Mouse (Mus musculus): ENCODE data around the gene Rph3al. TPM values are rescaled to one million over a fixed set of nuclear protein-coding genes. Genes with fewer than 3 reads are reported as not detected.

Rph3al gene
- polyA plus RNA-seq, 1 experiment from 2014 or later: 1.5 TPM

DNA sequence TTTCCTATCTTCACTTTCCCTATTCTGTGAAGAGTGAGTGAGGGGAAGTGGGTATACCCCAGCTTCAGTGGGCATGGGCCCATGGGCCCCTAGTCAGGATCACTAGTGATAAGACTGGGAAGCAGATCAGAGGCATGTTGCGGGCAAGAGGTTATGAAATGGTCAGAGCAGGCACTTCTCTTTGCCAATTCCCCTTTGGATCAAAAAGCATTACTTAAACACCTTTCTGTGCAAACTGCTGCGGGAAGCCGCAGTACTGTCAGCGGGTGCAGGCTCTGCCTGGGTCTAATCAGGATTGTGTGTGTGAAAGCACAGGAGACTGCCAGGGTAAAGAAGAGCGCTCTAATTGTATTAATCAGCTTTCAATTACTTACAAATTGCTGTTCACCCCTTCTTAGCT, 67.8 kb downstream of the Rph3al start:
- no peak overlapping the region for H3K9ac ChIP-seq (replicated peaks)
- peak overlapping the region; percentile 68 for H3K27ac ChIP-seq (replicated peaks)
- no peaks in the 10 kb centered on the region for H3K9me3 ChIP-seq
- no peak overlapping the region for H3K4me2 ChIP-seq (replicated peaks)
- peak; percentile 26 for ATAC-seq (replicated peaks)
- H3K27me3 ChIP-seq: no peaks in the 10 kb centered on the region
- H3K36me3 ChIP-seq: no peaks in the 10 kb centered on the region
- H3K4me3 ChIP-seq: no peak overlapping the region
- H3K4me1 ChIP-seq: peaks cover 45% of the 10 kb centered on the region
- WGBS: 21% methylated on average over 5 of the region's 5 CpGs

DNA sequence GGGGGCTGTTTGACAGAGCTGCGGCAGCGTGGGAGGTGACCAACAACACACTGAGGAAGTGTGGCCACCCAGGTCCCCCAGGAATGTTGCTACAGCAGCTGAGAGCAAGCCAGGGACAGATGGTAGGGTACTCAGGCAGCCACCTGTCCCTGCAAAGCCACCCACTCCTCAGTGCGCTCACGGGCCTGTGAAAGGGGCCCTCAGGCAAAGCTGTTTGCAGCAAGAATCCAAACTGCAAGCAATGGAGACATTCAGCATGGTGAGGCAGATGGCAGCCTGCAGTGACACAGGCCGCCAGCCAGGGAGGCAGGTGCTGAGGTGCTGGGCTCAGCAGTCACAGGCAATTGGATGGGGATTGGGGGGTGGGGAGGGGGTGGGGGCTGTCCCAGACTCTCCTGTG, 68.3 kb downstream of the Rph3al start:
- Histone ChIP-seq H3K4me2 (replicated peaks) (no peak overlapping the region), H3K4me1 (peaks cover 50% of the 10 kb centered on the region), H3K27ac (replicated peaks) (peak overlapping the region; percentile 68), H3K27me3 (no peaks in the 10 kb centered on the region), H3K4me3 (no peak overlapping the region), H3K36me3 (no peaks in the 10 kb centered on the region), H3K9ac (replicated peaks) (no peak overlapping the region), H3K9me3 (no peaks in the 10 kb centered on the region)
- 29% methylated on average over 5 of the region's 5 CpGs for WGBS
- peak; percentile 87 for ATAC-seq (replicated peaks)

GRCm38 (mm10) chr11:75866861-75867260, 71.4 kb downstream of the Rph3al start:
- Histone ChIP-seq H3K4me3 (no peak overlapping the region), H3K27me3 (no peaks in the 10 kb centered on the region), H3K9ac (replicated peaks) (no peak overlapping the region), H3K27ac (replicated peaks) (no peak overlapping the region), H3K36me3 (no peaks in the 10 kb centered on the region), H3K4me1 (peaks cover 64% of the 10 kb centered on the region), H3K4me2 (replicated peaks) (no peak overlapping the region), H3K9me3 (no peaks in the 10 kb centered on the region)
- ATAC-seq (replicated peaks): no peak
- WGBS: 70% methylated on average over 4 of the region's 4 CpGs

- ATAC-seq (replicated peaks): no peak
- no peaks in the 10 kb centered on the region for H3K27me3 ChIP-seq
- no peak overlapping the region for H3K4me3 ChIP-seq
- H3K36me3 ChIP-seq: no peaks in the 10 kb centered on the region
- peaks cover 63% of the 10 kb centered on the region for H3K4me1 ChIP-seq
- H3K9ac ChIP-seq (replicated peaks): no peak overlapping the region
- no peak overlapping the region for H3K4me2 ChIP-seq (replicated peaks)
- peak overlapping the region; percentile 36 for H3K27ac ChIP-seq (replicated peaks)
- no peaks in the 10 kb centered on the region for H3K9me3 ChIP-seq
- 17% methylated on average over 9 of the region's 9 CpGs for WGBS
Observed at GRCm38 (mm10) chr11:75865859-75866258, 72.4 kb downstream of the Rph3al start.

- no peak overlapping the region for H3K9ac ChIP-seq (replicated peaks)
- H3K4me1 ChIP-seq: peaks cover 57% of the 10 kb centered on the region
- no peak overlapping the region for H3K4me3 ChIP-seq
- no peaks in the 10 kb centered on the region for H3K27me3 ChIP-seq
- peak overlapping the region; percentile 36 for H3K27ac ChIP-seq (replicated peaks)
- H3K9me3 ChIP-seq: no peaks in the 10 kb centered on the region
- no peak overlapping the region for H3K4me2 ChIP-seq (replicated peaks)
- 26% methylated on average over 7 of the region's 7 CpGs for WGBS
- no peak for ATAC-seq (replicated peaks)
- no peaks in the 10 kb centered on the region for H3K36me3 ChIP-seq
Observed at GRCm38 (mm10) chr11:75865253-75865619, 73.0 kb downstream of the Rph3al start.

- H3K9ac ChIP-seq (replicated peaks): no peak overlapping the region
- H3K9me3 ChIP-seq: no peaks in the 10 kb centered on the region
- H3K4me2 ChIP-seq (replicated peaks): no peak overlapping the region
- peaks cover 52% of the 10 kb centered on the region for H3K4me1 ChIP-seq
- no peaks in the 10 kb centered on the region for H3K36me3 ChIP-seq
- peak overlapping the region; percentile 36 for H3K27ac ChIP-seq (replicated peaks)
- WGBS: 41% methylated on average over 4 of the region's 4 CpGs
- no peaks in the 10 kb centered on the region for H3K27me3 ChIP-seq
- H3K4me3 ChIP-seq: no peak overlapping the region
- ATAC-seq (replicated peaks): no peak
Observed at GRCm38 (mm10) chr11:75864529-75865252, 73.5 kb downstream of the Rph3al start.

DNA sequence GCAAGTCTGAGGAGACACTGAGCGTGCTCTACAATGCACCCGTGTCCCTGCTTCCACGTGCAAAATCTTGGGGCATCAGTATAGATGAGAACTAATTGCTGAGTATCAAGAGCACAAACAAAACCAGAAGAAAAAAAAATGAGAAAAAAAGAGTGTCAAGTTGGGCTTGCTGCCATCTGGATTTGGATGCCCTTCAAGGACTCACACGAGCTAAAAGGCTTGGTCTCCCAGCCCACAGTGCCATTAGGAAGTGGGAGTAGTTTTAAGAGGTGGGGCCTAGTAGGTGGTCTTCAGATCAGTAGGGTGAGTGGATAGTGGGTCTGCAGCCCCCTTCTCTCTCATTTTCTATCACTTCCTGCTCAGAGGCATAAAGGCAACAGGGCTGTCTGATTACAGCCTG, 75.8 kb downstream of the Rph3al start:
- H3K9ac ChIP-seq (replicated peaks): no peak overlapping the region
- H3K4me3 ChIP-seq: no peak overlapping the region
- no peak overlapping the region for H3K27ac ChIP-seq (replicated peaks)
- no peaks in the 10 kb centered on the region for H3K27me3 ChIP-seq
- H3K36me3 ChIP-seq: no peaks in the 10 kb centered on the region
- peaks cover 56% of the 10 kb centered on the region for H3K4me1 ChIP-seq
- no peak for ATAC-seq (replicated peaks)
- WGBS: 48% methylated on average over 4 of the region's 4 CpGs
- no peak overlapping the region for H3K4me2 ChIP-seq (replicated peaks)
- H3K9me3 ChIP-seq: no peaks in the 10 kb centered on the region

- no peaks in the 10 kb centered on the region for H3K9me3 ChIP-seq
- no peak for ATAC-seq (replicated peaks)
- H3K4me2 ChIP-seq (replicated peaks): no peak overlapping the region
- no peak overlapping the region for H3K9ac ChIP-seq (replicated peaks)
- H3K4me1 ChIP-seq: peaks cover 50% of the 10 kb centered on the region
- H3K27me3 ChIP-seq: no peaks in the 10 kb centered on the region
- 58% methylated on average over 4 of the region's 4 CpGs for WGBS
- no peaks in the 10 kb centered on the region for H3K36me3 ChIP-seq
- no peak overlapping the region for H3K4me3 ChIP-seq
- no peak overlapping the region for H3K27ac ChIP-seq (replicated peaks)
Observed at GRCm38 (mm10) chr11:75861653-75862052, 76.6 kb downstream of the Rph3al start.

- H3K27ac ChIP-seq (replicated peaks): no peak overlapping the region
Observed at GRCm38 (mm10) chr11:75861213-75861612, 77.0 kb downstream of the Rph3al start.

DNA sequence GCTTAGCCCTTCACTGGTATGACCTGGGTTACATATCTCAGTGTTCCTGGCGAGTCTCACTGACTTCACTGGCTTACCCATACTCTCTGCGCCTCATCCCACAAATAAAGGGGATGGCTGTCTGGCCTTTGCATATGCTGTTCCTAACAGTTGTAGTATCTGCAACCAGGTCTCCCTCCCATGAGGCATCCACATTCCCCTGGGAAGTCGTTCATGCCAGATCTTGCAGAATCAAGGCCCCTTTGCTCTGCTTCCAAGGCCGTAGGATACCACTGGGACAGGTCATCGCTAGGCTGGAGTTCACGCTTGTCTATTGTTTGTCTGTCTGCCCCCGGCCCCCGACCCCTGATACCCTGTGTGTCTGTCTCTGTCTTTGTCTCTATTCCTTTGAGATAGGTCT, 78.8 kb downstream of the Rph3al start:
- Histone ChIP-seq H3K27me3 (no peaks in the 10 kb centered on the region), H3K9me3 (no peaks in the 10 kb centered on the region), H3K27ac (replicated peaks) (no peak overlapping the region), H3K4me3 (no peak overlapping the region), H3K4me2 (replicated peaks) (no peak overlapping the region), H3K4me1 (peaks cover 29% of the 10 kb centered on the region), H3K36me3 (no peaks in the 10 kb centered on the region), H3K9ac (replicated peaks) (no peak overlapping the region)
- ATAC-seq (replicated peaks): no peak
- 80% methylated on average over 8 of the region's 8 CpGs for WGBS

More at GRCm38 (mm10) chr11:75861213-75861612, 77.0 kb downstream of the Rph3al start:
- H3K4me3 ChIP-seq: no peak overlapping the region
- no peaks in the 10 kb centered on the region for H3K36me3 ChIP-seq
- H3K27me3 ChIP-seq: no peaks in the 10 kb centered on the region
- no peak for ATAC-seq (replicated peaks)
- H3K4me1 ChIP-seq: peaks cover 47% of the 10 kb centered on the region
- no peak overlapping the region for H3K9ac ChIP-seq (replicated peaks)
- WGBS: 45% methylated on average over 14 of the region's 14 CpGs
- H3K9me3 ChIP-seq: no peaks in the 10 kb centered on the region
- H3K4me2 ChIP-seq (replicated peaks): no peak overlapping the region

DNA sequence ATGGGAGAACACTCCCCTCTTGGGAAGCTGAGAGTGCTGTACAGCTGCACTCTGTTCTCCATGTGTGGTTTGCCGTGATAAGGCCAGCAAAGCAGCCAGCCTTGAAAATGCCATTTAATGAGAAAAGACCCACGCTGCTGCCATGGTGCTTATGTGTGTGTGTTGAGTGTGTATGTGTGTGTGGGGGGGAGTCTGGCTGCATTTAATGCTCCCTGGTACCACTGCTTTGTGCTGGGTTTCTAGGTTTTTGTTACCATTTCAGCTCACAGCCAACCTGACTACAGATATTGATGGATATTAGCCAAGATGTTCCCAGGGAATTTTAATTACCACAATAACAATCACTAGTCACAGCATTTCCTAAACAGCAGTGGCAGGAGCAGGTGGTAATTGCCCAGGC, 79.3 kb downstream of the Rph3al start:
- 28% methylated on average over 2 of the region's 2 CpGs for WGBS
- H3K27ac ChIP-seq (replicated peaks): peak overlapping the region; percentile 45

GRCm38 (mm10) chr11:75857781-75858180, 80.4 kb downstream of the Rph3al start:
- 72% methylated on average over 3 of the region's 3 CpGs for WGBS
- Histone ChIP-seq H3K27ac (replicated peaks) (no peak overlapping the region), H3K9me3 (no peaks in the 10 kb centered on the region), H3K4me3 (no peak overlapping the region), H3K27me3 (no peaks in the 10 kb centered on the region), H3K4me1 (peaks cover 28% of the 10 kb centered on the region), H3K4me2 (replicated peaks) (no peak overlapping the region), H3K36me3 (no peaks in the 10 kb centered on the region), H3K9ac (replicated peaks) (no peak overlapping the region)
- ATAC-seq (replicated peaks): no peak

More for the DNA sequence above, 79.3 kb downstream of the Rph3al start:
- Histone ChIP-seq H3K4me3 (no peak overlapping the region), H3K4me2 (replicated peaks) (no peak overlapping the region), H3K9ac (replicated peaks) (no peak overlapping the region), H3K27me3 (no peaks in the 10 kb centered on the region), H3K9me3 (no peaks in the 10 kb centered on the region), H3K36me3 (no peaks in the 10 kb centered on the region), H3K4me1 (peaks cover 27% of the 10 kb centered on the region)
- 0 out of 2 replicates have a peak, but pooled peaks have one; percentile 19 for ATAC-seq (replicated peaks)

GRCm38 (mm10) chr11:75854327-75854726, 83.9 kb downstream of the Rph3al start:
- no peak for ATAC-seq (replicated peaks)
- Histone ChIP-seq H3K27ac (replicated peaks) (no peak overlapping the region), H3K9me3 (no peaks in the 10 kb centered on the region), H3K9ac (replicated peaks) (no peak overlapping the region), H3K36me3 (no peaks in the 10 kb centered on the region), H3K27me3 (no peaks in the 10 kb centered on the region), H3K4me3 (no peak overlapping the region), H3K4me2 (replicated peaks) (no peak overlapping the region), H3K4me1 (peaks cover 12% of the 10 kb centered on the region)
- 89% methylated on average over 7 of the region's 7 CpGs for WGBS
